Mouse (Mus musculus): ENCODE measurements around the gene Kdm8.

The Kdm8 gene

GRCm38 (mm10) chr7:125453671-125454070 is 9.2 kb downstream of the Kdm8 start:
- DNase-seq (ENCODE audit: low read depth, low spot score): no peak

DNA sequence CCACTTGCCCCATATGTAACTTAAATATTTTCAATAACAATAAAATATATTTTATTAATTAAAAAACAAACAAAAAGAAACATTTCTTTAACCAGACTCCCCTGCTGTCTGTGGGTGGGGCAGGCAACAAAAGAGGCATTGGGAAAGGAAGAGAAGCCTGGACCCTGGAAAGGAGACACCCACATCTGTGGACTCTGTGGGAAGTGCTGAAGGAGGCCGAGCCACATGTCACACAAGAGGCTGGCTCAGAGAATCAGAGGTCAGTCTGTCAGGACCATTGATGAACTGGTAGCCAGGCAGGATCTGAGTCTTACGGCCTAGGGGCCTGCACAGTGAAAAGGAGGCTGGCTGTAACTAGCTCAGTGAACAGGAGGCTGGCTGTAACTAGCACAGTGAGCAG is 17.7 kb downstream of the Kdm8 start:
- no peak for DNase-seq (ENCODE audit: low read depth, low spot score)

DNA sequence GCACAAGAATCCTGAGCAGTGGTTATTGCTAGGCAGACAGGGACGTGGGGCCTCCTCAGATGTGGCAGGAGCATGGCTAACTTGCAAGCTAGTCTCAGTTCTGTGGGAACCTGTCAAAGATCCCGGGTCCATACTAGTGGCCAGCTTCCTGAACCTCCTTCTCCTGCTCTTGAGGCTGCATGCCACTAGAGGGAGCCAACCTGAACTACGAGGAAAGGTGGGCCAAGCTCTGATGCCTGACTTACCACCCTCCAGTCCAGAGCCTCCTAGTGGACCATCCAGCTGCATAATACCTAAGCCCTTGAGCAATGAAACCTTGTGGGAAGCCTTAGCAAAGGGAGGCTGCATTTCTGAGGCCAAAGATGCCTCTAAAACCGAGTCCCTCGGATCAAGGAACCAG is 25.5 kb downstream of the Kdm8 start:
- peak; percentile 83 for DNase-seq (ENCODE audit: low read depth, low spot score)

GRCm38 (mm10) chr7:125470901-125471300 is 26.4 kb downstream of the Kdm8 start:
- DNase-seq (ENCODE audit: low read depth, low spot score): no peak

DNA sequence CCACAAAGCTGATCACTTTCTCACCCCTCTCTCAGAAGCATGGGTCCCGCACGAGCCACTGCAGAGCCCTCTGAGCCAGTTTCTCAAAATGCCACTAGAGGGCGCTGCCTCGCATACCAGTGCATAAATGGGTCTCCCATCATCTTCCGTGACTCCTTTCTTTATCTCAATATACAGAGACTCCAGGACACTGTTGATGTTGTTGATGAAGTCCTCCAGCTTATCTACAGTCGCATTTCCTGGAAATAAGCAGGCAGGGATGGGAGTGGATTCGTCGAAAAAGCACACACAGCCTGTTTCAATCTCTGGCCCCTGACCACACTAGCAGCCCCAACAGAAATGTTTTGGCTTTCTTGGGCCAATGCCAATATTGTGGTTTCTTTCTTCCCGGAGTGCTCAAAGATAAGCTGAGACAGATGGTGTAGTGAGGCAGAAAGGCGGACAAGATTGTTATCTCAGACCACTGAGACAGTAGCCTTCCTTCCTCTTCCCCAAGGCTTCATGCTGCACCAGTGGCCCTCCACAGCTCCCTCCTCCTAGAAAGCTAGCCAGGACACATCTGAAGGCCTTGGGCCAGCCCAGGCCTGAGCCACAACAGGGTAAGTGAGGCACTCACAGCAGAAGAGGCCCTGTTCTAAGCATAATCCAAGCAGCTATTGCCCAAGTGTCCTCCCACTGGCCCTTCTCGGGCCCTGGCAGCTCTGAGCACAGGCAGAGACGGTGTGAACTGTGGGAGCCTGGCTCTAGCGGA is 27.7 kb downstream of the Kdm8 start:
- peak; percentile 94 for DNase-seq (ENCODE audit: low read depth, low spot score)

DNA sequence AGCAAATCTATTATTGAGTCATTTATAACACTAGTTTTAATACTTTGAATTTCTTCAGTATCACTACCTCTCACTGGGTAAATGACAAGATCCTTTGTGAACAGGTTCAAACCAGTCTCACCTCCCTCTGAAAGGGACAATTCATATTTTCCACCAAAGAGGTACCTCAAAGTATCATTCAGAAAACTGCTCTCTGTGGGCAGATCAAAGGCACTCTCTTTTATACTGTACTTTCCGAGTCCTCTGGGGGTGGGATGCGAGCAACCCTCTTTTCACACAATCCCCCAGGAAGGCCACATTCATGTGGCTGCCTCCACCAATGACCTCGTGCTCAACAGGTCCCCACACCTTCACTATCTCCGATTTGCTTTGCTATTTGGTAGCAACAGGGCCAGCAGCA is 30.1 kb downstream of the Kdm8 start:
- no peak for DNase-seq (ENCODE audit: low read depth, low spot score)

- DNase-seq (ENCODE audit: low read depth, low spot score): peak; percentile 16
Measured at GRCm38 (mm10) chr7:125475601-125476251, 31.2 kb downstream of the Kdm8 start.

DNA sequence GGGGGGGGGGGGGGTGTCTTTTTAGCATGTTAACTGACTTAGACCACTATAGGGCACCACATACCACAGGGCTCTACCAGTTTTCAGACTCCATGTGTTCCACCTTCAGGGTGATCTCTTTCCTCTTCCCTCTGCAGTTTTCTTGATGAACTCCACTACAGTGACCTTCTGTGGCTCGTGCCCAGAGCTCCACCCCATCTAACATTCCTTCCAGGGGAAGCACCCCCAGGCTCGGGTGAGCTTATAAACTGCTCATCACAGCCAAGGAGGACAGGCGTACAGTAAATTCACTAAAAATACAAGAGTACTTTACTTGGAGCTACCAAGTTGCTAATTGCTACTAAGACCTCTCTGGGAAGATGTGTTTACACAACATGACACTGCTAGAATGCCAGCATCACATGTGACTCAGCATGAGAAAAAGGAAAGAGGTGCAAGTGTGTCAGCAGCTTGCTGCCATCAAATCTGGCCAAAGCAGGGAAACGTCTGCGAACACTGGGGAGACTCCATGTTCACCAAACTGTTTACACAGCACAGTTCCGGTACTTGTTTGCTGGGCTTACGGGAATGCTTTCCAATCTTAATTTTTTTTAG is 34.0 kb downstream of the Kdm8 start:
- peak; percentile 39 for DNase-seq (ENCODE audit: low read depth, low spot score)

DNA sequence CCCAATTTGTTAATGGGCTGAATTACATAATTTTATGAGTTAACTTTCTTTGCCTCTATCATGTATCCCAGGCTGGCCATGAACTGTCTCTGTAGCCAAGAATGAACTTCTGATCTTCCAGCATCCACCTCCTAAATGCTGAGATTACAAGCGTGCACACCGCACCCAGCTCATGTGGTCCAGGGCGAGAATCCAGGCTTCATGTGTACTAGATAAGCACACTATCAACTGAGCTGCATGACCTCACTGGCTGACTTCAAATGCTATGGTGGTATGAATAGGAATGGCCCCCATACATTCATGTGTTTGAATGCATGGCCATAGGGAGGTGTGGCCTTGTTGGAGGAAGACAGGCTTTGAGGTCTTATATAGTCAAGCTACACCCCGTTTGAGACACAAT is 36.0 kb downstream of the Kdm8 start:
- DNase-seq (ENCODE audit: low read depth, low spot score): no peak

GRCm38 (mm10) chr7:125482339-125482738 is 37.9 kb downstream of the Kdm8 start:
- no peak for DNase-seq (ENCODE audit: low read depth, low spot score)

- DNase-seq (ENCODE audit: low read depth, low spot score): no peak
Measured at GRCm38 (mm10) chr7:125482886-125483285, 38.4 kb downstream of the Kdm8 start.

- DNase-seq (ENCODE audit: low read depth, low spot score): no peak
Measured at GRCm38 (mm10) chr7:125484791-125485190, 40.3 kb downstream of the Kdm8 start.

GRCm38 (mm10) chr7:125486121-125486630 is 41.7 kb downstream of the Kdm8 start:
- no peak for DNase-seq (ENCODE audit: low read depth, low spot score)

DNA sequence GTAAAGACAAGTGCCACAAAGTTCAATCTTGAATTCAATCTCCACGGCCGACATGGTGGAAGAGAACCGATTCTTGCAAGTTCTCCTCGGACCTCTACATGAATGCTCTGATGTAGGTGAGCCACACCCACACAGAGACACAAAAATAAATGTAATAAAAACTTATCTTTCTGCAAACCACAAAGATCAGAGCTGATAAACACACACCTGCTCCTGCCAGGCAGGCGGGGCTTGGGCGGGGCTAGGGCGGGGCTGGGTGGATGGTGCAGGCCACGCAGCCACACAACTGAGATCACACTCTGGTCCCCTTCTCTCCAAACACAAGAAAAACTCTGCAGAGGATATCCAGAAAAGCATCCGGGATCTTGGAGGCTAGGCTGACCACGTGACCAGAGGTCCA is 42.6 kb downstream of the Kdm8 start:
- no peak for DNase-seq (ENCODE audit: low read depth, low spot score)

DNA sequence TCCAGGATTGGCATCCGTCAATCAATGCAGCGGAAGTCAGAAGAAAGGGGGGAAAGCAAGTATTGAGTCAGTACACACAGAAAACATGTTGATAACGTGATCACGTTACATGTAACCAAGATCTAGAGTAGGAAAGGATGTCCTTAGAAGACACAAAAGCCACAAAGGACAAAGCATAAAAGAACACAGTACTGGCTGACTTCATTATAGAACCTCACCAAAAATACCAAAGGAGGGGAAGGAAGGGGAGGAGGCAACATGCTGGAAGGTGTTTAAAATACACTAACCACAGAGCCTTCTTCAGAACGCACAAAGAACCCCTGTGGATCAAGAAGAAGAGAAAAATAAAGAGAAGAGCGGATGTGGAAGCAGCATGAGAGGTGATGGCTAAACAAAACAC is 44.2 kb downstream of the Kdm8 start:
- no peak for DNase-seq (ENCODE audit: low read depth, low spot score)

- no peak for DNase-seq (ENCODE audit: low read depth, low spot score)
Measured at GRCm38 (mm10) chr7:125489636-125490035, 45.2 kb downstream of the Kdm8 start.

- DNase-seq (ENCODE audit: low read depth, low spot score): peak; percentile 94
Measured at GRCm38 (mm10) chr7:125490947-125491735, 46.7 kb downstream of the Kdm8 start, which contains the start of gene Nsmce1. Gene Nsmce1, minus strand, starts transcription at chr7:125491596.

DNA sequence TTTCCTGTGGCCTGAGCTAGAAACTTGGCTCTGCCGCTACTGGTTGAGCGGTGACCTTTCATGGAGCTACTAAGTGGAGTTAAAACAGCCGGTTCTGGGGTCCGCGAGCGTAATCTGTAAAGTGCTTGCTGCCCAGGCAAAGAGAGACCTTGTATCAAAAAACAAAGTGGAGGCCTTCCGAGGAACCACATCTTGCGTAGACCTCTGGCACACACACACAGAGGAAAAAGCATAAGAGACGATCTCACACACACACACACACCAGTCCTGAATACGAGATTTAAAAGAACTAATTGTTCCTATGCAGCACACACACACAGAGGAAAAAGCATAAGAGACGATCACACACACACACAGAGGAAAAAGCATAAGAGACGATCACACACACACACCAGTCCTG is 47.3 kb downstream of the Kdm8 start:
- DNase-seq (ENCODE audit: low read depth, low spot score): no peak

DNA sequence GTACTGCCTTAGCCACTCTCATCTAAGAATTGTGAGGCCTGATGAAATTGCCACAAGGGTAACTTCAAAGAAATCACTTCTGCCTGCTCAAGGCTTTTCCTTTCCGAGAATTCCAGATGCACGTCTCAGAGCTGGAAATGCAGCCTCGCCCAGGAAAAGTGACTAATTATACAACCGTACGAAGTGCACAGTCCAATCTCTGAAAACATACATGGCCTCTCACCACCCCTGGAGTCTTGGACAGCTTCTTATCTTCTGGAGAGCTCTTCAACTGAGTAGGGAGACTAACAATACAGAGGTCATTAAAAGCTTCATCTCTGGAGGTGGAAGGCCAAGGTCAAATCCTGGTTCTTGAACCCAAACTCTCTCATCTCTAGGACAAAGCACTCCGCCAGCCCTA is 48.1 kb downstream of the Kdm8 start:
- peak; percentile 33 for DNase-seq (ENCODE audit: low read depth, low spot score)

DNA sequence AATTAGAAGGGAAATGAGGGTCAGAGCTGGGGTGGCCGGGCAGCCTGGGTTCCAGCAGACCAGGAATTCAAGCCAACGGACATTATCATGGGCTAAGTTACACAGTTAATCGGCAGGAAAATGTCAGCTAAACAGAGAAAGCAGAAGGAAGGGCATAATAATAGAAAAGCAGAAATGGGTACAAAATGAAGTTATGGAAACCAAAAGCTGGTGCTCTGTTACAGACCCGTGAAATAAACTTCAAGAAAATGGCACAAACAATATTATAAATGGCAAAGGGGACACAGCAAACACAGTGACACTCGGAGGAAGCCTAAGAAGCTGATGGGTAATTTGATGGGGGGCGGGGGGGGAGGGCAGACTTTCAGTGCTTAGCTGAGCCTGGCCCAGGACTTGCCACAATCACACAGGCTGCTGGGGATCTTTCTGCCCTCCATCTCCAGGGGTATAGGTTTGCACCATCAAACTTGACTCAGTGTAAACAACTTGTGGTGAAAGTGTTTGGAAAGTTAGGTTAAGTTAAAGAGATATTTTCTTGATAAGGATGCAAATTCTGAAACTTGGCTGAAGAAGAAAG is 51.5 kb downstream of the Kdm8 start:
- no peak for DNase-seq (ENCODE audit: low read depth, low spot score)
